Mouse (Mus musculus): Measurements from ENCODE around the gene Pdcd1lg2. TPM values are rescaled to one million over a fixed set of nuclear protein-coding genes. Genes with fewer than 3 reads are reported as not detected.

Gene Pdcd1lg2
- total and polyA plus RNA-seq, 2 experiments from 2014 or later: 0.15 to 0.71 TPM

DNA sequence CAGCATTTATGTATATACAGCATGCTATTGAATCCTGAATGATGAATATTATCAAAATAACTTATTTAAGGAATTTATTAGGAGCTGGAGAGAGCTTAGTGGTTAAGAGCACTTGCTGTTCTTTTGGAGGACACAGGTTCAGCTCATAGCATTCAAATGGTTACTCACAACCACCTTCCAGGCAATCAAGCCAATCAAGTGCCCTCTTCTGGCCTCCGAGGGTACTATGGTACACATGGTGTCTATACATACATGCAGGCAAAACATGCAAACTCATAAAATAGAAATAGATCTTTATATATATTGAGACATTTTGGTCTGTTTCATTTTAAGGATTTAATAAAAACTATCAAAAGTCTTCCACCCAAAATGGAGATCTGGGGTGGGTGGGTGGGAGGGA is 21.9 kb upstream of the Pdcd1lg2 start:
- H3K36me3 ChIP-seq (ENCODE audit: insufficient read depth, low read length): no peaks in the 10 kb centered on the region

GRCm38 (mm10) chr19:29390483-29390882 is 20.2 kb upstream of the Pdcd1lg2 start:
- TF ChIP-seq CTCF (IDR thresholded peaks at IDR 0.05): no peak
- Histone ChIP-seq H3K9ac (replicated peaks; ENCODE audit: low read length, poor library complexity, severe bottlenecking) (no peak overlapping the region), H3K27ac (ENCODE audit: low read depth, low read length) (no peak overlapping the region), H3K4me2 (ENCODE audit: low read depth, low read length, poor library complexity, severe bottlenecking) (no peak overlapping the region), H3K27me3 (ENCODE audit: insufficient read depth, low read length) (no peaks in the 10 kb centered on the region), H3K9me3 (ENCODE audit: low read length) (no peaks in the 10 kb centered on the region), H3K36me3 (ENCODE audit: insufficient read depth, low read length) (no peaks in the 10 kb centered on the region), H3K4me1 (ENCODE audit: insufficient read depth, low read length) (no peaks in the 10 kb centered on the region), H3K4me3 (ENCODE audit: low read depth, low read length) (no peak overlapping the region)
- 87% methylated on average over 5 of the region's 5 CpGs for WGBS
- ATAC-seq (ENCODE audit: low FRiP score) (no peak), DNase-seq (ENCODE audit: low spot score) (no peak)

More for the DNA sequence above, 21.9 kb upstream of the Pdcd1lg2 start:
- WGBS: 97% methylated on average over 1 of the region's 1 CpGs
- Histone ChIP-seq H3K4me2 (ENCODE audit: low read depth, low read length, poor library complexity, severe bottlenecking) (no peak overlapping the region), H3K4me3 (ENCODE audit: low read depth, low read length) (no peak overlapping the region), H3K27ac (ENCODE audit: low read depth, low read length) (no peak overlapping the region), H3K4me1 (ENCODE audit: insufficient read depth, low read length) (no peaks in the 10 kb centered on the region), H3K27me3 (ENCODE audit: insufficient read depth, low read length) (no peaks in the 10 kb centered on the region), H3K9me3 (ENCODE audit: low read length) (no peaks in the 10 kb centered on the region), H3K9ac (replicated peaks; ENCODE audit: low read length, poor library complexity, severe bottlenecking) (no peak overlapping the region)
- ATAC-seq (ENCODE audit: low FRiP score) (no peak), DNase-seq (ENCODE audit: low spot score) (no peak)
- no peak for TF ChIP-seq CTCF (IDR thresholded peaks at IDR 0.05)

GRCm38 (mm10) chr19:29391279-29391678 is 19.4 kb upstream of the Pdcd1lg2 start:
- TF ChIP-seq CTCF (IDR thresholded peaks at IDR 0.05): no peak
- 84% methylated on average over 4 of the region's 4 CpGs for WGBS

GRCm38 (mm10) chr19:29393333-29393732 is 17.4 kb upstream of the Pdcd1lg2 start:
- H3K36me3 ChIP-seq (ENCODE audit: insufficient read depth, low read length): no peaks in the 10 kb centered on the region
- no peak overlapping the region for H3K4me3 ChIP-seq (ENCODE audit: low read depth, low read length)
- no peaks in the 10 kb centered on the region for H3K4me1 ChIP-seq (ENCODE audit: insufficient read depth, low read length)
- no peak for TF ChIP-seq CTCF (IDR thresholded peaks at IDR 0.05)
- ATAC-seq (ENCODE audit: low FRiP score) (no peak), DNase-seq (ENCODE audit: low spot score) (no peak)
- no peaks in the 10 kb centered on the region for H3K9me3 ChIP-seq (ENCODE audit: low read length)
- H3K4me2 ChIP-seq (ENCODE audit: low read depth, low read length, poor library complexity, severe bottlenecking): no peak overlapping the region
- H3K9ac ChIP-seq (replicated peaks; ENCODE audit: low read length, poor library complexity, severe bottlenecking): no peak overlapping the region
- WGBS: 93% methylated on average over 9 of the region's 9 CpGs
- no peaks in the 10 kb centered on the region for H3K27me3 ChIP-seq (ENCODE audit: insufficient read depth, low read length)
- H3K27ac ChIP-seq (ENCODE audit: low read depth, low read length): no peak overlapping the region

More at GRCm38 (mm10) chr19:29391279-29391678, 19.4 kb upstream of the Pdcd1lg2 start:
- Histone ChIP-seq H3K36me3 (ENCODE audit: insufficient read depth, low read length) (no peaks in the 10 kb centered on the region), H3K9me3 (ENCODE audit: low read length) (no peaks in the 10 kb centered on the region), H3K9ac (replicated peaks; ENCODE audit: low read length, poor library complexity, severe bottlenecking) (no peak overlapping the region), H3K27me3 (ENCODE audit: insufficient read depth, low read length) (no peaks in the 10 kb centered on the region), H3K27ac (ENCODE audit: low read depth, low read length) (no peak overlapping the region), H3K4me2 (ENCODE audit: low read depth, low read length, poor library complexity, severe bottlenecking) (no peak overlapping the region), H3K4me3 (ENCODE audit: low read depth, low read length) (no peak overlapping the region), H3K4me1 (ENCODE audit: insufficient read depth, low read length) (no peaks in the 10 kb centered on the region)
- ATAC-seq (ENCODE audit: low FRiP score): no peak
- no peak for DNase-seq (ENCODE audit: low spot score)

DNA sequence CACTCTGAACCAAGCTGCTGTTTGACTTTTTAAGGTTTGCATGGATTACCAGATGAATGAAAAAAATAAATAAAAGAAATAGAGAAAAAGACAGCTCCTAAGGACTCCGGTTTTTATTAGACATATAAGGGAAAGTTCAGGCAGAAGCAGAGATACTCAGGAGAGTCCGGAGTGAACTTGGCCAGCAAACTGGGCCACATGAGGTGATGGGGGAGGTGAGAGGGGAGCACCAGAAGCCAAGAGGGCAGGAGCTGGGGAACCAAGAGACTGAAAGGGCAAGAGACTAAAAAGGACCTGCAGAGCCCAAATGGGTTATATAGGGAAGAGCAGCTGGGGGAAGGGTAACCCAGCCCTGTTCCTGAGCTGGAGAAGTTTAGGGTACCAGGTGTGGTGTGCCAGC is 16.0 kb upstream of the Pdcd1lg2 start:
- Histone ChIP-seq H3K4me1 (ENCODE audit: insufficient read depth, low read length) (no peaks in the 10 kb centered on the region), H3K9ac (replicated peaks; ENCODE audit: low read length, poor library complexity, severe bottlenecking) (no peak overlapping the region)
- 96% methylated on average over 2 of the region's 2 CpGs for WGBS

GRCm38 (mm10) chr19:29396353-29396752 is 14.4 kb upstream of the Pdcd1lg2 start:
- no peak overlapping the region for H3K9ac ChIP-seq (replicated peaks; ENCODE audit: low read length, poor library complexity, severe bottlenecking)
- TF ChIP-seq CTCF (IDR thresholded peaks at IDR 0.05): no peak
- WGBS: 77% methylated on average over 1 of the region's 1 CpGs
- no peaks in the 10 kb centered on the region for H3K36me3 ChIP-seq (ENCODE audit: insufficient read depth, low read length)
- DNase-seq (ENCODE audit: low spot score) (no peak), ATAC-seq (ENCODE audit: low FRiP score) (no peak)
- no peaks in the 10 kb centered on the region for H3K27me3 ChIP-seq (ENCODE audit: insufficient read depth, low read length)
- no peaks in the 10 kb centered on the region for H3K4me1 ChIP-seq (ENCODE audit: insufficient read depth, low read length)
- no peak overlapping the region for H3K4me2 ChIP-seq (ENCODE audit: low read depth, low read length, poor library complexity, severe bottlenecking)
- no peak overlapping the region for H3K4me3 ChIP-seq (ENCODE audit: low read depth, low read length)
- no peak overlapping the region for H3K27ac ChIP-seq (ENCODE audit: low read depth, low read length)
- no peaks in the 10 kb centered on the region for H3K9me3 ChIP-seq (ENCODE audit: low read length)

More for the DNA sequence above, 16.0 kb upstream of the Pdcd1lg2 start:
- Histone ChIP-seq H3K27ac (ENCODE audit: low read depth, low read length) (no peak overlapping the region), H3K9me3 (ENCODE audit: low read length) (no peaks in the 10 kb centered on the region), H3K27me3 (ENCODE audit: insufficient read depth, low read length) (no peaks in the 10 kb centered on the region), H3K4me2 (ENCODE audit: low read depth, low read length, poor library complexity, severe bottlenecking) (no peak overlapping the region), H3K4me3 (ENCODE audit: low read depth, low read length) (no peak overlapping the region), H3K36me3 (ENCODE audit: insufficient read depth, low read length) (no peaks in the 10 kb centered on the region)
- DNase-seq (ENCODE audit: low spot score): no peak
- no peak for TF ChIP-seq CTCF (IDR thresholded peaks at IDR 0.05)
- ATAC-seq (ENCODE audit: low FRiP score): no peak

All from midbrain, postnatal 0 days (tissue).